Mouse (Mus musculus) ovary, postnatal 14 days (tissue): Measurements from ENCODE around the gene Tmem91.

Source experiments
- DNase-seq: peaks from one replicate; pipeline ENCODE4 v3.0.0; 2022; ENCODE audit warnings: low spot score

Gene Tmem91

DNA sequence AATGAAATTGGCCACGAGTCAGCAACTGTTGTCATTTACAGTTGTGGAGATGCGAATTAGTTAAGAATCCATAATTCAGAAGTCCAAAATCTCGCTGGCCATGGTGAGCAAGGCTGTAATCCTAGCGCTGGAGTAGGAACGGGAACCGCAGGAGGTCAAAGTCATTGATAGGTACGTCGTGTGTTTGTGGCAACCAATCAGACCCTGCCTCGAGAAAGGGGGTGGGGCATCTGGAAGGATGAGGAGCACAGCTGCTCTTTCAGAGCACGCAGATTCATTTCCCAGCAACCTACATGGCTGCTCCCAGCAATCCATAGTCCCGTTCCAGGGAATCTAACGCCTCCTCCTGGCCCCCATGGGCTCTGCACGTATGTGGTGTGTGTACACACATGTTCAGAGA is 24.9 kb upstream of the Tmem91 start:
- DNase-seq: no peak

DNA sequence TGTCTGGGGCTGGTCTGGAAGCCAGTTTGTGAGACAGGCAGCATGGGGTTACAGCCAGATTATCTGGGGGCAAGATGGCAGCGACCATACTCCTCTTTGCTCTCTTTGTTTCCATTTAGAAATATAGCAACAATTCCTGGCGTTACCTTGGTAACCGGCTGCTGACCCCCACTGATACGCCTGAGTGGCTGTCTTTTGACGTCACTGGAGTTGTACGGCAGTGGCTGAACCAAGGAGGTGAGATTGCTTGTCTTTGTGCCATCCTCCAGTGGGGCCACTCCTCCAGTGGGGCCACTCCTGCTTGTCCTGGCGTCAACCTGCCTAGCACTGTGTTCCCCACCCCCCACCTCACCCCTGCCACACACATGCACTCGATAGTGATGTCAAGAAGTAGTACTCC is 19.1 kb upstream of the Tmem91 start:
- no peak for DNase-seq

DNA sequence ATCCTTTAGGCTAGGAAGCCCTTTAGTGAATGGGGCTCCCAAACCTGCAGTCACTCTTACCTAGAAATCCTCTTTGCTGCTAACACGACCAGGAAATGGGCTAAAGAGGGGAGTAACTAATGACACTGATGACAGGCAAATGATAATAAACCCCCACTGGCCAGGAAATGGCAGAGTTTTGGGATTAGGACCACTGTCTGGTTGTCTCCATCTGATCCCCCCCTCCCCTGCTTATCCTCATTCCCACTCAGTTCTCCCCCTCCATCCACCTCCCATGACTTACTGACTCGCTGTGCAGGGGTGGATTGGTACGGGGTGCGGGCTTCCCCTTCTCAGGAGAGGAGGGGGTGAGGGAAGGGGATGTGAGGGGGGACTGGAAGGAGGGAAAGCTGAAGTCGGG is 15.1 kb upstream of the Tmem91 start:
- DNase-seq: no peak

DNA sequence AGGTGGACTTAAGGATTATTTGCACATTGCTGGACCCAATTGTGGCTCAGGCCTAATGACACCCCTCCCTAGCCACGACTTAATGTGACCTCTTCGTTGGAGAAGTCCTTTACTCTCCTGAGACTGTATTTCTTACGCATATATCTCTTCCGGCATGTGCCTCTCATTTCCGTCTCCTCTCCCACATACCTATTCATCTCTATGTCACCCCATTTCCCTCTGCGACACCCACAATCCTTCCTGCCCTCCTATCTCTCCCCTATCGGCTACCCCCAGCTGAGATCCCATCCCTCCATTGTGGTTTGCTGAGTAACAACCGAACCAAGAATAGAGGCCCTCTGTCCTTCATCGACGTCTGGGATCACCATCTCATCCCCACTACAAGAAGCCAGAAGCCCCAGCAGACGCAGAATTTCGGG is 14.6 kb upstream of the Tmem91 start:
- DNase-seq: no peak

DNA sequence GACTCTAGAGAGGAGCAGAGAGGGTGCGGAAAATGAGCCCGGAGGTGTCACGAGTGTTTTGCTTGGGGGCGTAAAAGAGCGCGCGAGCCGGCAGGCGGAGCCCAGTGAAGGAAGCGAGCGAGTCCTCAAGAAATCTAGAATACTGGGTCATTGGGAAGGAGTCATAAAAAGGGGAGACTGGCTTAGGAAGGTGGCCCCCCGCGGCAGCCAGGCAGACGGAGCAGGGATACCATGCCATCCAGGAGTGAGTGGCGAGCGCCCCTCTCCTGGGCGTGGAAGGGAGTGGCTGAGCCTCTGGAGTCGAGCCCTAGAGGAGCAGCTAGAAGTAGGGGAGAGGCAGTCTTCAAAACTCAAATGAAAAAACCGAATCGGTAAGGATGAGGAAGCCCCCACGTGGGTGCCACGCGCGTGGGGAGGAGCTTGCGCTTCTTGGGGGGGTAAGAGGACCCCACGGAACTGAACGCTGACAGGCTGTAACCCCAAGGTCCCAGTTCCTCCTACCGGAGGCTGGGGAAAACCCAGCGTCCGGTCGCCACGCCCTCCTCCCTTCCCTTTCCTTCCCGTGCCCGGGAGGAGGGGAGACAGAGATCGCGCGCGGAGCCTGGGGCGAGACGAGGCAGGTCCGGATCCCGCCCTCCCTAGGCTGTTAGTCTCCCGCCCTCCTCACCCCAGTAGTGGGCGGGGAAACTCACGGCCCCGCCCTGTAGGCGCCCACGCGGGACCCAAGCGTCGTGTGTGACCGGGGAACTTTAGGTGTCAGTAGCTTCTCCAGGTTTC is 14.0 kb upstream of the Tmem91 start:
- DNase-seq: no peak

DNA sequence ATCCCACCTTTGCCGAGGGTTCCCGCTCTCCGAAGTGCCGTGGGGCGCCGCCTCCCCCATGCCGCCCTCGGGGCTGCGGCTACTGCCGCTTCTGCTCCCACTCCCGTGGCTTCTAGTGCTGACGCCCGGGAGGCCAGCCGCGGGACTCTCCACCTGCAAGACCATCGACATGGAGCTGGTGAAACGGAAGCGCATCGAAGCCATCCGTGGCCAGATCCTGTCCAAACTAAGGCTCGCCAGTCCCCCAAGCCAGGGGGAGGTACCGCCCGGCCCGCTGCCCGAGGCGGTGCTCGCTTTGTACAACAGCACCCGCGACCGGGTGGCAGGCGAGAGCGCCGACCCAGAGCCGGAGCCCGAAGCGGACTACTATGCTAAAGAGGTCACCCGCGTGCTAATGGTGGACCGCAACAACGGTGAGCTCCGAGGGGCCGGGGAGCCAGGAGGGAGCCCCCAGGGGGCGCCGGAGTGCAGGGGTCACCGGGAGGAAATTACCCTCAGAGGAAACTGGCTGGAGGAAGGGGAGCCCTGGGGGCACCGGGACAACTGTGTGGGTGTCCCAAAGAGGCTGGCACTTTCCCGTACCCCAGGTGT is 12.9 kb upstream of the Tmem91 start:
- DNase-seq: no peak

DNA sequence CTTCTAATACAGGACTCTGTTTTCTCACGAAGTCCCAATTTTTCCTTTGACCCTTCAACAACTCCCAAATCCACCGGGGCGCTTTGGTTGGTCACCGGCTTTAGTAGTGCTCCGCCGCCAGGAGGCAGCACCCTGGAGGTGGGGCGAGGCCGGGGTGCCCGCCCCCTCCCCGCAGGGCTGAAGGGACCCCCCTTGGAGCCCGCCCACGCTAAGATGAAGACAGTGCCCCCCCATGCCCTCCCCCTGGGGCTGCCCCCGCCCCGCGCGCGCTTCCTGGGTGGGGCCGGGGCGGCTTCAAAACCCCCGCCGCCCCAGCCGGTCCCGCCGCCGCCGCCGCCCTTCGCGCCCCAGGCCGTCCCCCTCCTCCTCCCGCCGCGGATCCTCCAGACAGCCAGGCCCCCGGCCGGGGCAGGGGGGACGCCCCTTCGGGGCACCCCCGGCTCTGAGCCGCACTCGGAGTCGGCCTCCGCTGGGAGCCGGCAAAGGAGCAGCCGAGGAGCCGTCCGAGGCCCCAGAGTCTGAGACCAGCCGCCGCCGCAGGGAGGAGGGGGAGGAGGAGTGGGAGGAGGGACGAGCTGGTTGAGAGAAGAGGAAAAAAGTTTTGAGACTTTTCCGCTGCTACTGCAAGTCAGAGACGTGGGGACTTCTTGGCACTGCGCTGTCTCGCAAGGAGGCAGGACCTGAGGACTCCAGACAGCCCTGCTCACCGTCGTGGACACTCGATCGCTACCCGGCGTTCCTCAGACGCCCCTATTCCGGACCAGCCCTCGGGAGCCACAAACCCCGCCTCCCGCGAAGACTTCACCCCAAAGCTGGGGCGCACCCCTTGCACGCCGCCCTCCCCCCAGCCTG is 11.9 kb upstream of the Tmem91 start, which contains the start of gene Tgfb1:
TSS of gene Tgfb1 (plus strand) at position 323 of the 852 bp plus-strand sequence.
- DNase-seq: peak; percentile 58

DNA sequence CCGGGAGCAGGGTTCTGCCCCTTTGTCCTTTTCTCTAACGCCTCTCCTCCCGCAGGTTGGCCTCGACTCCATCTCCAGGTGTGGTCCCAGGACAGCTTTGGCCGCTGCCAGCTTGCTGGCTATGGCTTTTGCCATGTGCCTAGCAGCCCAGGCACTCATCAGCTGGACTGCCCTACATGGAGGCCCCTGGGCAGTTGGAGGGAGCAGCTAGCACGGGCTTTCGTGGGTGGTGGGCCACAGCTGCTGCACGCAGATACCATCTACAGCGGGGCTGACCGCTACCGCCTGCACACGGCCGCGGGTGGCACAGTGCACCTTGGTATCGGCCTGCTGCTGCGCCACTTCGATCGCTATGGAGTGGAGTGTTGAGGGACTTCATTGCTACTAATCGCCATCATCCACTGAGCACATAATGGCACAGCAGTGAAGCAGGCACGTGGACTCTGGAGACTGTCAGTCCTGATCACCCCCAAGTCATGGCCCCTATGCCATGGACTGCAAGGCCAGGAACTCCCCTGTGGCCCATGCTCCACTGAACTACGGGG is 11.0 kb upstream of the Tmem91 start:
- DNase-seq: no peak

DNA sequence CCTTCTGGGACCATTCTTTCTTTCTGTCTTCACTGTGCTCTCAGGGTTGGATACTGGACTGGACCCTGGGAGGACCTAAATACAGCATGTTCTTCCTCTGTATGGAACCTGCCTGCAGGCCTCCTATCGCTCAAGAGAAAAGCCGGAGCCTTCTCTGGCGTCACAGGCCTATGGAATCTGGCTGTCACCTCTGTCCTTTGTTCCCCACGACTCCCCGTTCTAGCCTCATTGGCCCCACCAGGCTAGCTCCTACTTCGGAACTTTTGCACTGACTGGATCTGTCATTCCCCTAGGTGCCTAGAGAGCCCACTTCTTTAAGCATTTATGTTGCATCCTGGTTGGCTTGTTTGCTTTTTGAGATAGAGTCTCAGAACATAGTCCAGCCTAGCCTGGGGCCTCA is 9.7 kb upstream of the Tmem91 start:
- DNase-seq: no peak

DNA sequence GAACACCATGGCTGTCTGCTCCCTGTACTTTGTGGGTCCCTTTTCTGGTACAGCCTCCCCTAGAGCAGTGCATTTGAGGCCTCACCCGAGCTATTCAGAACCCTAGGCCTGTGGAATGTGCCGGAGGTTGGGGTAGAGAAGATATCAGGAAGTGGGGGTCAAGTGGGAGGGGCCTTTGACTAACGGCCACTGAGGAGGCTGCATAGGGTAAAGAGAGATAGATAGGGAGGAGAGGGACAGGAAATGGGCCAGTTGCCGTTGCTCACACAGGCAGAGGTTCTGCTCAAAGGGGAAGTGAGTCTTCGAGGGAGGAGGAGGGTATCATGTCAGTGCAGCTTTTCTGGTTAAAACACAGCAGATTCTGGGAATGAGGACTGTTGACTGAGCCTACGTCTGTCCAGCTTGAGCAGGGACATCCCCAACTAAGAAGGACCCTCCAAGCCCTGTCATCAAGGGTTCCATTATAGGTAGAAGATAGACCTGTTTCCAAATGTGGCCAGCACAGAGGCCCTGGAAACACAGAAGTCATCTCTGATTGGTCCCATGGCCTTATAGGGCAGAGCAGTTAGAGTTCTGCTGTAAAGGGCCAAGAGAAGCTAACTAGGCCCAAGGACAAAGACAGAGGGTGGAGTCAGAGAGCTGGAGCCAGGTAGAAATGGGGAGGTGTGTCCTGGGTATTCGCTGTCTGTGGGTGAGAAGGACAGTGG is 8.7 kb upstream of the Tmem91 start:
- no peak for DNase-seq

DNA sequence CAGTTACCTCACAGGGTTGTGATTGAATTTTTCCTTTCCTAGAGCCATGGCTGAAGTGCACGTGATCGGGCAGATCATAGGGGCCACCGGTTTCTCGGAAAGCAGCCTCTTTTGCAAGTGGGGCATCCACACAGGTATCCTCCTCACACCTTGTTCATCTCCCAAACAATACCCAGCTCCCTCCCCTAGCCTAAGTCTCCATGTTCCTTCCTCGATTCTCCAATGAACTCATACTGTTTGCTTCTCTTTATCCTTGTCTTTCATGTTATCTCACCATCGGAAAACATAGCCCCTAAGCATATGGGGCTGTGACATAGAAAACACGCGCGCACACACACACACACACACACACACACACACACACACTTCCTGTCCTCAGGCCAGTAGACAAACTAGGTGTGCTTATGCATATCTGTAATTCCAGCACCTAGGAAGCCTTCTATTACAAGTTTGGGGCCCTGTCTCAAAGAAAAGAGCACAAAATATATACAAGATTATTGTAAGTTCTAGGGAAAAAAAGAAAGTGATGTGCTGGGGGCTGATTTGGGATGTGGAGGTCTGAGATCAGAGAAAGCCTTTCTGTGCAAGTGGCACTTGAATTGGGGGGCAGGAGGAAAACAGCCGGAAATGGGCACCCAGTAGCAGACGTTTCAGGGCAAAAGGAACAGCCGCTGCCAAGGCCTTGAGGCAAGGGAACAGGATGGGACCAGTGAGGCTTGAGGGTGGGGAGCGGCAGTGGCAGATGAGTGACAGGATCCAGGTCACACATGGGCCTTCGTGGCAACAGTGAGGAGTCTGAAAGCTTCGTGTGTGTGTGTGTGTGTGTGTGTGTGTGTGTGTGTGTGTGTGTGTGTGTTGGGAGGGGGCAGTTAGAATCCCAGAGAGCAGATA is 6.6 kb upstream of the Tmem91 start:
- DNase-seq: no peak

DNA sequence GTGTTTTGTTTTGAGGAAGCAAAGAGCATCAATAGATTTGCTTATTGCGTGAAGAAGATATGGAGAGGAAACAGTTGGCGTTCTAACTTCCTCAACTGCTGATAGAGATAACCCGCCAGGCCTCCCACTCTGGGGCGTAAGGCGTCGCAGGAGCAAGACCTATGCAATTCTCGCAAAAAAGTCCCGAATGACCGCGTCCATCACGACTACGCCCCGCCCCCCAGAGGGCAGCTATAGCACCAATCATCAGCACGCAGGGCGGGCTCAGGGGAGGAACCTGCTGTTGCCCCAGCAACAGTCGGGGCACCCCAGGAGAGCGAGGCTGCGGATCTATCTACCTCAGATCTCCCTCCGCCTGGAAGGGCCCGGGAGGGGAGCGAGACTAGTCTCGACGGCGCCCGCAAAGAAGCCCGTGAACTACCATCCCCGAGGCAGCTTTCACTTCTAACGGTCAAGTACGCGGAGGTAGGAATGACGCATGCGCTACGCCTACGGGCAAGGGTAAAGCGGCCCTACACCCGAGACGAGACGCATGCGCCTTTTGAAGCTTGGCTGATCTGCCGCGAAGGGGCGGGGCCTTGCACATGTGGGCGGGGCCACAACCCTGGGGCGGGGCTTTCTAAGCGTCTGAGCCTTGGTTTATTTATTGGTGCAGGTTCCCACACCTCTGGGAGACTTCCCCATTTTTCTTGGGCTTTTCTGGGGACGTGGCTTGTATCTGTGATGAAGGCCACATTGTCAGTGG is 5.7 kb upstream of the Tmem91 start, which contains the start of gene B9d2:
TSS of gene B9d2 (plus strand) at position 267 of the 745 bp plus-strand sequence.
- DNase-seq: peak; percentile 96

DNA sequence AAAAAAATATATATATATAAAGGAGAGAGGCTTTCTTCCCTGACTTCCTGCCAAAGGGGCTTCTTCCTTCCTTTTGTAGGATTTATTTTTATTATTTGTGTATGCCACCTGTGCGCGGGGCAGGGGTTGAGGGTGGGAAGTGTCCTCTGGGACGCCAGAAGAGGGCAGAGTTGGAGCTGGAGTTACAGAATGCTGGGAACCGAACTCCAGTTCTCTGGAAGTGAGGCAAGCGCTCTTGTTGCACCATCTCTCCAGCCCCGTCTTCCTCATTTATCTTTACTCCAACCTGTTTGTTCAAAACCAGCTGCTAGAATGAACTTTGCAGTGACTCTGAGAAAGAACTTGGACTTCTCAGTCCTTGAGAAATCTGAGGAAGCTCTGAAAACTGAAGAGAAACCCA is 5.0 kb upstream of the Tmem91 start:
- no peak for DNase-seq

DNA sequence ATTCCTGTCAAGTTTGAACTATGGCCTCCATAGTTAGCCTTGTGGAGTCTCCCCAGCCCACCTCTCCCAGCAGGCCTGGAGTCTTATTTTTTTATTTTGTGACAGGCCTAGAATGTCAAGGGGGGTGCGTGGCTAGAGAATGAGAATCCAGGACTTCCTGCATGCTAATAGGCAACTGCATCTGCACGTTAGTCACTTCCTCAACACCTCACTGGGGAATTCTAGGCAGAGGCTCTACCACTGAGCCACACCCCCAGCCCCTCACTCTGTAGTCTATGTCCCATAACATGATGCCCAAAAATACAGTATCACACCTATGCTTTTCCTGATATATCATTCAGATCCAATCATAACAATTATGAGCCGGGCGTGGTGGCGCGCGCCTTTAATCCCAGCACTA is 2.0 kb upstream of the Tmem91 start:
- DNase-seq: no peak

DNA sequence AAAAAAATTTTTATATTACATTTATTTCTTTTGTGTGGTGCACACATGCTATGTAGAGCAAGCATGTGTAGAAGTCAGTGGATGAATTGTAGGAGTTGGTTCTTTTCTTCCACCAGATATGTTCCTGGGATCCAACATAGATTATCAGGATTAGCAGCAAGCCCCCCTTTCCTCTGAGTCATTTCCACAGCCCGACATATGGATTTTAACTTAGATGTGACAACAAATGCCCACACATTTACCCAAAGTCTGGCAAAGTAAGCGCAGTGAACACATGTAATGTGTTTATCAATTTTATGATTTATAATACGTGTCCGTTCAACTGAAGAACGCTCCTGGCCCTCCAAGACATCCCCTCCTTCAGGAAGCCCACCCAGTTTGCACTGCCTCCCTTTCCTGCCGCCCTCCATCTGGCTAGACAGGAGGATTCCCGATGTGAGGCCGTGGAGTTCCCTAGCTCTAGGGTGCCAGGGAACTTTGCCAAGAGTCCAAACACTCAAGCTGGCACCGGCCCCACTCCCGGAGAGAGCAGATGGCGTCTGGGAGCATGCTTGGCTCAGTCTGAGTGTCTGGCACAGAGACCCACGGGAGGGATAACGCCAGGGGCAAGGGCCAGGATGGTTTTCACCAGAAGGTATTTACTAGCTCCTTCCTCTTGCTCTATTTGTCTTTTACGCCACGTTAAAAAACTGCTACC is 1.3 kb upstream of the Tmem91 start:
- peak; percentile 64 for DNase-seq

DNA sequence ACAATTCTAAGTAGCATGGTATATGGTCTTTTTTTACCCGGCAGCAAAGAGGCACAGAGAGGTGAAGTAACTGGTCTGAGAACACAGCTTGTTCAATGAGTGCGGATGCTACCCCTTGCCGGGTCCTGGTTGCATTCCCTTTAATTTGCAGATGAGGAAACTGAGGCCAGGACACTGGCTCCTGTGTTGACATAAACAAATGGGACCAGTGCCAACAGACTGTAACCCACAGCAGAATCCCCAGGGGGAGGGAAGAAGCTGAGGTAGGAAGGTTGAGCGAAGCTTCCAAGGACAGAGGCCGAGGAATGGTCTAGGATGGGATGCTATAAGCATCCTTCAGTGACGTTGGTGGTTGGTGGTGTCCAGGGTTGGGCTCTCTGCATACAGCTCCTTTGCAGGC is 439 bp upstream of the Tmem91 start:
- no peak for DNase-seq

DNA sequence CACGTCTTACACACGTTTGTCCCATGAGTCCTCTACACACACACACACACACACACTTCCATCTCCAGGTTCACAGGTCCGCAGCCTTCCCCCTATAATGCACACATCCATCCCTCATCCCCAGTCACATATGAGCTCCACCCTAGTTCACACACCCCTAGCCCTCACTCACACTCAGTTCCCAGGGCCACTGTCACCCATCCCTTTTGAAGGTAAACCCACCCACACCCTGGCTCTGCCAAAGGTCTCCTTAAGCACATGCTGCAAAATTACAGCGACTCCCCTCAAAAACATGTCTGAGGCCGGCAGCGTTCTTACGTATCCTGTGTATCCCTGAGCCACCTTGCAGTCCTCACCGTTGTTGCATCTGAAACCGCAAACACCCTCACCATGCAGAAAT is 669 bp downstream of the Tmem91 start:
- no peak for DNase-seq

DNA sequence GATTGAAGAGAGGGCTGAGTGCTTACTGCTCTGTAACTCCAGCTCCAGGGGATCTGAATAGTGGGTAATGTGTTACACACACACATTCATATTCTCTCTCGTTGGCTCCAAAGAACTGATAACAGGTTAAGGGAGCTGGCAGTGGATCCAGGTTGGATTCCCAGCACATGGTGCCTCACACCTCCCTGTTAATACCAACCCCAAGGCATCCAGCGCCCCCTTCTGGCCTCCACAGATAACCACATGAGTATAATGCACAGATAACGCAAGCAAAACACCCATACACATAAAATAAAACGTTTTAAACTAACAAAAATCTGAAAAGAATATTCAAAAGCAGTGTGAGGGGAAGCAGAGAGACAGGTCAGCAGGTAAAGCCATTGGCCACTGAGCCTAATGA is 2.5 kb downstream of the Tmem91 start:
- DNase-seq: no peak

DNA sequence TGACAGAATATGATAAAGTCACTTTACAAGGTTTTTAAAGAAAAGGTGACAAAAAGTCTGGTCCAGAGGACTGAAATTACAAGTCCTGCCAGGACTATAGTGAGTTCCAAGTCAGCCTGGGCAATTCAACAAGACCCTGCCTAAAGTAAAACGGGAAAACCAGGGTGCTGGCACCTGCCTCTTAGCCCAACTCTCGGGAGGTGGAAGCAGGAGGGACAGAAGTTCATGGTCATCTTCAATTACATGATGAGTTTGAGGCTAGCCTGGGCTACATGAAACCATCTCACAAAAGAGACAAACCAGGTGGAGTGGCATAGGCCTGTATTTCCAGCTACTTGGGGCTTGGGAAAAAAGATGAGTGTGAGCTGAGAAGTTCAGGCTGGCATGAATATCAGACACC is 3.3 kb downstream of the Tmem91 start:
- DNase-seq: no peak

DNA sequence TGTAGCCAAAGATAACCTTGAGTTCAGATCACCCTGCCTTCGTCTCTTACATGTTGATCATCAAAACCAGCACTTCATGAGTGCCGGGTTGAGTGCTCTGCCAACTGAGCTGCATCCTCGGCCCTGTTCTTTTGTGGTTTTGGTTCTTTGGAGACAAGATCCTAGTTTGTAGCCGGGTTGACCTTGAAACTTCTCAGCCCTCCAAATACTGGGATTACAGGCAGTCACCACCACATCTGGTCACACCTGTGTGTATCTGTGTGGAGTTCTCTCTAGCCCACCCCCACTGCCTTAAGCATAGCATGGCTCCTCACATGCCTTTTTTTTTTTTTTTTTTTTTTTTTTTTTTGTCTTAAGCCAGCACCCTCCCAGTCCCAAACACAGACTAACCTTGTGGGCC is 4.9 kb downstream of the Tmem91 start:
- DNase-seq: no peak
